Mouse (Mus musculus) CH12.LX (cell line): ENCODE results near the gene Pigx.
A peak's percentile ranks its signal among the peaks of the same experiment; 100 is the strongest.

Experiments
- CHD1 ChIP-seq: IDR thresholded peaks from 2 replicates; pipeline ENCODE4 v1.6.1; 2012; ENCODE audit warnings: low read depth, low read length, improper control_type of control experiment, inconsistent platforms
- CTCF ChIP-seq, 2 experiments: IDR thresholded peaks in 1 of 2; conservative IDR thresholded peaks in 1 of 2; 2 replicates each; pipeline ENCODE4 v1.5.1; 2011 to 2012; ENCODE audit warnings: low read depth in 2 of 2, low read length in 2 of 2, improper control_type of control experiment in 1 of 2, inconsistent platforms in 1 of 2, mild to moderate bottlenecking in 1 of 2, moderate library complexity in 1 of 2
- E2F4 ChIP-seq: IDR thresholded peaks from 2 replicates; pipeline ENCODE4 v1.6.1; 2011; ENCODE audit warnings: low read depth, low read length, improper control_type of control experiment; ENCODE audit not compliant: insufficient replicate concordance
- EP300 ChIP-seq: IDR thresholded peaks from 2 replicates; pipeline ENCODE4 v1.6.1; 2011; ENCODE audit warnings: low read length, improper control_type of control experiment
- JUND ChIP-seq: conservative IDR thresholded peaks from 2 replicates; pipeline ENCODE4 v1.6.1; 2011; ENCODE audit warnings: low read depth, low read length, improper control_type of control experiment
- MAFK ChIP-seq: IDR thresholded peaks from 2 replicates; pipeline ENCODE4 v1.6.1; 2011; ENCODE audit warnings: low read length, improper control_type of control experiment; ENCODE audit not compliant: insufficient replicate concordance
- POLR2A ChIP-seq: IDR thresholded peaks from 2 replicates; pipeline ENCODE4 v1.6.1; 2011; ENCODE audit warnings: low read depth, mild to moderate bottlenecking, improper control_type of control experiment, low read length
- POLR2AphosphoS2 ChIP-seq: IDR thresholded peaks from 2 replicates; pipeline ENCODE4 v1.6.1; 2011; ENCODE audit warnings: low read depth, low read length, improper control_type of control experiment

DNA sequence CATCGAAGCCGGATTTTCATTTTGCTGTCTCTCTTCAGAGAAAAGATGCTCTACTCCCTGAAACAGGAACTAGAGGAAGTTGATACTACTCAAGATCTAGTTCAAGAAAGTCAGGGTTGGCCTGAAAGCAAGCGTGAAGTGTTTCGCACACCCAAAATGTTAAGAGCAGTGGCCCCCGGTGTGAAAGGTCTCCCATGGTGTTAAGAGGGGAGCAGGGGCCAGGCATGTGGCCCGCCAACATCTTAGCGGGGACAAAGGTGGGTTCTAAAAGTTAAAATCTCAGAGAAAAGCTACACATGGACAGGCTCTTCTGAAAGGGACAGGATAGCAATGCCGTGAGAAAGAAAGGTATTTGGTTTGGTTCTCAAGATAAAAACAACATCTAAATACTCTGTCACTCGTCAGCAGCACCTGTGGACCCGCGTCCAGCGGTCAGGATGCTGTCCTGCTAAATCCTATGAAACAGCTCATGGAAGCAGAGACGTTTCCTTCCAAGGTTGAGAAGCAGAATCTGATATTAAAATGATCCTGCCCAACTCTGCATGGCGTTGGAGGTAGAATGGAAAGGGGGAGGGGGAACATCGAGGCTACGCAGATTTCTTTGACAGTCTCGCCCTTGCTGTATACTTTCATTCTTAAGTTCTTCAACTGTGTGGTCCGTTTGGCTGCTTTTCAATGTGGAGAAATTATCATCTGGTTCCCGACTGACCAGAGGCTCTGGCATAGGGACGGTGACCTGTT is 30.1 kb upstream of the Pigx start:
- TF ChIP-seq POLR2A, result peak; percentile 37; the same call in 1 of the 2 replicates
- TF ChIP-seq CTCF (conservative IDR thresholded peaks at IDR 0.05 in 1 of 2, IDR thresholded peaks at IDR 0.05 in 1 of 2; ENCODE audit: low read depth in 2 of 2, low read length in 2 of 2), result no peak
- 0 out of 2 replicates have a peak, but pooled peaks have one; percentile 7 for TF ChIP-seq POLR2AphosphoS2
- peak; percentile 34; the same call in 1 of the 2 replicates for TF ChIP-seq MAFK
- TF ChIP-seq CHD1, result peak; percentile 88
- TF ChIP-seq JUND, result 0 out of 2 replicates have a peak, but pooled peaks have one; percentile 6
- TF ChIP-seq EP300, result peak; percentile 49
- no peak for TF ChIP-seq E2F4
